Mouse (Mus musculus): Measurements from ENCODE around the gene Orc5.

Gene Orc5

DNA sequence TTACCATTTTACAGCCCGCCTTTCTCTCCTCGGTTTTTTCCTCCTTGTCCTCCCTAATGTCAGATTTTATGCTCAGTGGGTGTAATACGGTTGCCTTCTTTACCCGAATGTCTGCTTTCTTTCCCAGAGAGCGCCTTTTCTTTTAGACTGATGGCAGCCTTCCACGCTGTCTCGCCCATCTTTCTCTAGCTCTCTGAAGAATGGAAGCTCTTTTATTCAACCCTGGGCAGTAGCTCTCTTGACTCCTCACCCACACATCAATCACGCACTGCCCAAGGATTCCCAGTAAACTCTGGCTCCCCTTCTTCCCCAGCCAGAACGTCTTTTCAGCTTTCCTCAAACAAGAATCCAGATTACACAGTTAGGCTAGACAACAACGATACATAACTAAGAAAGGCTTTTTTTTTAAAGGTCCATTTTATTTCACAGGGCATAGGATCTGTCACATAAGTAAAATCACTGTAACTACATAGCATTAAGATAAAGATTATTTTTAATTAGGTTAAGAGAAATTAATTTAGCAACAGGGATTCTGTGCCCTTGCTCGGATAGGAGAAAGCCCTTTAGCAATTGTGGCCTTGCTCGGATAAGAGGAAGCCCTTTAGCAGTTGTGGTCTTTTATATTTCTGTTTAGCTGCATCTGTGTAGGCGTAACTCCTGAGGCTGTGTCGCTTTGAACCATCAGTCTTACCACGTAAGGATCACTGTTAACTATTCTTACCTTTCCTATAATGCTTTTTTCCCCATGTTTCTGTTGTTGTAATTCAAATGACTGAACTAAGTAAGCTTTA lies 97.2 kb downstream of the Orc5 start:
- in situ Hi-C loops (cut with MboI; ENCODE audit: low pct_unique_long_range_greater_than_20kb in 1 of 2, low sequenced_read_pairs in 2 of 2, unreplicated experiment in 1 of 2), result no loop called here

DNA sequence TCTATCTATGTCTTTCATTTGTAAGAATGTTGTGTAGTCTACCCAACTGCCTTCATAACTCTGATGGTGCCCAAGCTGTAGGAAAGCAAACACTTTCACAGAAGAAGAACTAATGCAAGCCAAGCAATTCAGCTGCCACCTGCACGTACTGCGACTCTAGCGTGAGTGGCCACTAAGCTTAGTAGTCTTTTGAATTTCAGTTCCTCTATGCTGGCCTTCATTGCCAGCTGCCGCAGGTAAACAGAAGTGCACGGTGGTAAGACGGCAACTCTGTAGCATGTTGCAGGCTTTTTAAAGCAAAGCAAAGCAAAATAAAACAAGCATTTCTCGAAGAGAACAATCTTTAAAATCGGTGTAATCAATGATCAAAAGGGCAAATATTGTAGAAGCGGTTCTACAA lies 97.8 kb downstream of the Orc5 start:
- in situ Hi-C loops (cut with MboI; ENCODE audit: low pct_unique_long_range_greater_than_20kb in 1 of 2, low sequenced_read_pairs in 2 of 2, unreplicated experiment in 1 of 2), result no loop called here

DNA sequence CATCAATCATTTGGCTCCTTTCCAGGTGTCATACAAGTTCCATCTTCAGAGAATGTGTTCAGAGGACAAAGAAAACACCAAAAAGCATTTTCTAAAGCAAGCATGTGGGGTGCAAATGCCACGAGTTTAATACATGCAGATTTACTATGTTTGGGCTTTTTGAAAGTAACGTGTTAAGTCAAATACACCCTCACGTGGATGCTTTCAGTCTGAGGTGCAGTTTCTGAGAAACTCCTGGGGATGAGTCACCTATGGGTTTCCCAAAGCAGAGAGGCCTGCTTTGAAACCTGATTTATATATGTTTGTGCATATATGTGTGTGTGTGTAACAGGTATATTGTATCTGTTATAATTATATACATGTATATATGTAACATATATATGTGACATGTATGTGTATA lies 98.5 kb downstream of the Orc5 start:
- in situ Hi-C loops (cut with MboI; ENCODE audit: low pct_unique_long_range_greater_than_20kb in 1 of 2, low sequenced_read_pairs in 2 of 2, unreplicated experiment in 1 of 2), result no loop called here

DNA sequence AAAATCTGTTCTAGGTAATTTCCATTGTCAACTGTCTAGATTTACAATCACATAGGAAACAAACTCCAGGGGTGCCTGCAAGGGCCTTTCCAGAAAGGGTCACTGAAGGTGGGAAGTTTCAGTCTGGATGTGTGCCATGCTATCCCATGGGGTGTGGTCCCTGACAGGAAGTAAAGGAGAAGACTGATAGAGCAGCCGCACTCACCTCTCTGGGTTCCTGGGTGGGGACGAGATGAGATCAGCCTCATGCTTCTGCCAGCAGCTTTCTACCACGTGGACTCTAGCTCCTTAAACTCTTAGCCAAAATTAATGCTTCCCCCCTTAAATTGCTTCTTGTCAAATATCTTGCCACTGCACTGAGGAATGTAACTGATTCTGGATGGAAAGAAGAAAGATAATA lies 100.7 kb downstream of the Orc5 start:
- in situ Hi-C loops (cut with MboI; ENCODE audit: low pct_unique_long_range_greater_than_20kb in 1 of 2, low sequenced_read_pairs in 2 of 2, unreplicated experiment in 1 of 2), result no loop called here

Measured in mouse embryonic stem cell (cell line).